Mouse (Mus musculus): ENCODE results near the gene Npas1. TPM values are rescaled to one million over a fixed set of nuclear protein-coding genes. Genes with fewer than 3 reads are reported as not detected.

Gene Npas1
- total RNA-seq, 2 experiments from 2014 or later = not detected

- no peak for ATAC-seq (replicated peaks; ENCODE audit: low FRiP score, poor library complexity, severe bottlenecking)
These were observed 3.7 kb downstream of the Npas1 start for GRCm38 (mm10) chr7:16473847-16474246.

- ATAC-seq (replicated peaks; ENCODE audit: low FRiP score, poor library complexity, severe bottlenecking) = no peak
These were observed 5.3 kb downstream of the Npas1 start for GRCm38 (mm10) chr7:16472116-16472709.

- no peak for ATAC-seq (replicated peaks; ENCODE audit: low FRiP score, poor library complexity, severe bottlenecking)
These were observed 6.0 kb downstream of the Npas1 start for GRCm38 (mm10) chr7:16471549-16471948.

GRCm38 (mm10) chr7:16468115-16468514, 9.4 kb downstream of the Npas1 start:
- ATAC-seq (replicated peaks; ENCODE audit: low FRiP score, poor library complexity, severe bottlenecking) = no peak

- ATAC-seq (replicated peaks; ENCODE audit: low FRiP score, poor library complexity, severe bottlenecking) = 0 out of 2 replicates have a peak, but pooled peaks have one; percentile 35
These were observed 11.0 kb downstream of the Npas1 start for GRCm38 (mm10) chr7:16466565-16466964.

GRCm38 (mm10) chr7:16465568-16465967, 12.0 kb downstream of the Npas1 start:
- ATAC-seq (replicated peaks; ENCODE audit: low FRiP score, poor library complexity, severe bottlenecking) = no peak

- ATAC-seq (replicated peaks; ENCODE audit: low FRiP score, poor library complexity, severe bottlenecking) = peak; percentile 63
These were observed 12.4 kb downstream of the Npas1 start for GRCm38 (mm10) chr7:16465160-16465559.

GRCm38 (mm10) chr7:16463214-16463613, 14.3 kb downstream of the Npas1 start:
- peak; percentile 69 for ATAC-seq (replicated peaks; ENCODE audit: low FRiP score, poor library complexity, severe bottlenecking)

- no peak for ATAC-seq (replicated peaks; ENCODE audit: low FRiP score, poor library complexity, severe bottlenecking)
These were observed 15.8 kb downstream of the Npas1 start for GRCm38 (mm10) chr7:16461705-16462104.

GRCm38 (mm10) chr7:16461151-16461550, 16.4 kb downstream of the Npas1 start:
- ATAC-seq (replicated peaks; ENCODE audit: low FRiP score, poor library complexity, severe bottlenecking) = no peak

GRCm38 (mm10) chr7:16460566-16460965, 17.0 kb downstream of the Npas1 start:
- no peak for ATAC-seq (replicated peaks; ENCODE audit: low FRiP score, poor library complexity, severe bottlenecking)

- ATAC-seq (replicated peaks; ENCODE audit: low FRiP score, poor library complexity, severe bottlenecking) = no peak
These were observed 21.2 kb downstream of the Npas1 start for GRCm38 (mm10) chr7:16456289-16456688.

- ATAC-seq (replicated peaks; ENCODE audit: low FRiP score, poor library complexity, severe bottlenecking) = no peak
These were observed 22.5 kb downstream of the Npas1 start for GRCm38 (mm10) chr7:16455016-16455415.

- peak; percentile 41; the same call in 1 of the 2 replicates for ATAC-seq (replicated peaks; ENCODE audit: low FRiP score, poor library complexity, severe bottlenecking)
These were observed 24.3 kb downstream of the Npas1 start for GRCm38 (mm10) chr7:16453118-16453711.

GRCm38 (mm10) chr7:16452587-16453073, 24.9 kb downstream of the Npas1 start, which contains the start of gene Tmem160:
Tmem160 (plus strand) TSS chr7:16452779.
- ATAC-seq (replicated peaks; ENCODE audit: low FRiP score, poor library complexity, severe bottlenecking) = peak; percentile 92

GRCm38 (mm10) chr7:16451656-16452055, 25.9 kb downstream of the Npas1 start:
- no peak for ATAC-seq (replicated peaks; ENCODE audit: low FRiP score, poor library complexity, severe bottlenecking)

GRCm38 (mm10) chr7:16441241-16441640, 36.3 kb downstream of the Npas1 start:
- ATAC-seq (replicated peaks; ENCODE audit: low FRiP score, poor library complexity, severe bottlenecking) = peak; percentile 82

GRCm38 (mm10) chr7:16435088-16435487, 42.4 kb downstream of the Npas1 start:
- no peak for ATAC-seq (replicated peaks; ENCODE audit: low FRiP score, poor library complexity, severe bottlenecking)

- ATAC-seq (replicated peaks; ENCODE audit: low FRiP score, poor library complexity, severe bottlenecking) = no peak
These were observed 44.1 kb downstream of the Npas1 start for GRCm38 (mm10) chr7:16433352-16433971.

GRCm38 (mm10) chr7:16426129-16426729, 51.3 kb downstream of the Npas1 start:
- peak; percentile 81 for ATAC-seq (replicated peaks; ENCODE audit: low FRiP score, poor library complexity, severe bottlenecking)

- ATAC-seq (replicated peaks; ENCODE audit: low FRiP score, poor library complexity, severe bottlenecking) = peak; percentile 35
These were observed 51.8 kb downstream of the Npas1 start for GRCm38 (mm10) chr7:16425721-16426120.

Measured in erythroid progenitor cell, adult 5-6 weeks (primary cell).